Mouse (Mus musculus): Measurements from ENCODE around the gene Nt5dc3. TPM values are rescaled to one million over a fixed set of nuclear protein-coding genes. Genes with fewer than 3 reads are reported as not detected.

Nt5dc3 gene
- polyA plus RNA-seq (2015; fragmentation: Nextera tagmentation; extraction: Ambion mirVana), result 3.3 and 4.1 TPM in 2 replicates

GRCm38 (mm10) chr10:86778398-86779116 lies at the start of gene Nt5dc3:
Nt5dc3 (plus strand) TSS chr10:86779005.

GRCm38 (mm10) chr10:86763672-86764071 lies 15.1 kb upstream of the Nt5dc3 start, which contains the start of gene Gm49358:
Gm49358 (plus strand) TSS chr10:86763972.

Other genes starting within 250 kb of the Nt5dc3 start
- 269 and 340 TPM in 2 replicates for gene Hsp90b1, start 73.5 kb upstream of the Nt5dc3 start, polyA plus RNA-seq (2015; fragmentation: Nextera tagmentation; extraction: Ambion mirVana)
- gene Ttc41, start 73.2 kb upstream of the Nt5dc3 start, polyA plus RNA-seq (2015; fragmentation: Nextera tagmentation; extraction: Ambion mirVana), result 0.41 and 0.67 TPM in 2 replicates
- not detected in 2 replicates for gene Gm49358, start 15.0 kb upstream of the Nt5dc3 start, polyA plus RNA-seq (2015; fragmentation: Nextera tagmentation; extraction: Ambion mirVana)
- gene Stab2, start 229.0 kb downstream of the Nt5dc3 start, polyA plus RNA-seq (2015; fragmentation: Nextera tagmentation; extraction: Ambion mirVana), result 2.6 and 2.7 TPM in 2 replicates